Comparison of ENCODE assay signal across 11 mouse cellular contexts in genomic region chr10:4111795-4112139, GRCm38 (mm10).
DNase-seq lines count a peak whose midpoint lies in the region; ATAC-seq and TF ChIP-seq lines count a peak whose summit lies in the region.
"Had no signal": no experiment of that assay in that cellular context is flagged by ENCODE, and none has a peak within 500 bp of the region (broad histone marks: within the 10 kb centered on the region; RNA-seq: fewer than 3 reads in every experiment).

No protein-coding gene starts in this region.

- H3K27ac ChIP-seq in heart, embryonic 10.5 days: peak overlapping the region; percentile 72
- no peak overlapping the region for H3K27ac ChIP-seq in liver, embryonic 12.5 days
- H3K27ac ChIP-seq: macrophage had no signal

- H3K36me3 ChIP-seq in E14TG2a.4 (ENCODE audit: insufficient read depth, low read length): peaks cover 42% of the 10 kb centered on the region
- peaks cover 7% of the 10 kb centered on the region; the same call in 1 of the 2 replicates for H3K36me3 ChIP-seq in heart, embryonic 10.5 days
- peaks cover 74% of the 10 kb centered on the region for H3K36me3 ChIP-seq in liver, embryonic 12.5 days

- WGBS in heart, embryonic 10.5 days: 55% methylated on average over 8 of the region's 8 CpGs
- WGBS in liver, embryonic 12.5 days (ENCODE audit: insufficient replicate concordance): 58% methylated on average over 8 of the region's 8 CpGs

- no peak overlapping the region for H3K4me2 ChIP-seq in liver, embryonic 12.5 days

- peaks cover 80% of the 10 kb centered on the region for H3K4me1 ChIP-seq in E14TG2a.4 (replicated peaks; ENCODE audit: low read depth, low read length)
- H3K4me1 ChIP-seq in heart, embryonic 10.5 days: peaks cover 37% of the 10 kb centered on the region
- H3K4me1 ChIP-seq in liver, embryonic 12.5 days: peaks cover 19% of the 10 kb centered on the region

- H3K9me3 ChIP-seq in E14TG2a.4 (ENCODE audit: low read length): no peaks in the 10 kb centered on the region
- H3K9me3 ChIP-seq in heart, embryonic 10.5 days: no peaks in the 10 kb centered on the region
- no peaks in the 10 kb centered on the region for H3K9me3 ChIP-seq in liver, embryonic 12.5 days (replicated peaks)

- TF ChIP-seq CTCF in E14TG2a.4 (conservative IDR thresholded peaks at IDR 0.05; ENCODE audit: low read length): no peak

- peak overlapping the region; percentile 61 for H3K4me3 ChIP-seq in E14TG2a.4 (replicated peaks; ENCODE audit: low read length)
- H3K4me3 ChIP-seq in heart, embryonic 10.5 days: no peak overlapping the region
- H3K4me3 ChIP-seq in liver, embryonic 12.5 days: no peak overlapping the region

- 0 out of 2 replicates have a peak, but pooled peaks have one; percentile 21 for ATAC-seq in liver, embryonic 12.5 days
- no peak for ATAC-seq in megakaryocyte progenitor cell, adult 5-6 weeks (replicated peaks; ENCODE audit: poor library complexity)
- ATAC-seq: CD4-positive, CD25-positive, alpha-beta regulatory T cell, adult 4 months had no signal

- H3K9ac ChIP-seq in liver, embryonic 12.5 days: no peak overlapping the region

- DNase-seq in heart, adult 9 months (ENCODE audit: low spot score in 2 of 2): peak; percentile 28 to 60
- DNase-seq in heart, postnatal 4 days: no peak
- DNase-seq in heart, embryonic 10.5 days (ENCODE audit: low spot score): no peak
- DNase-seq in adrenal gland, postnatal 14 days: no peak
- DNase-seq in layer of hippocampus, adult 8-10 months (ENCODE audit: low spot score in 2 of 2): no peak
- DNase-seq: layer of hippocampus, postnatal 36 days had no signal

- no peaks in the 10 kb centered on the region for H3K27me3 ChIP-seq in E14TG2a.4 (ENCODE audit: insufficient read depth, low read length)
- no peaks in the 10 kb centered on the region for H3K27me3 ChIP-seq in heart, embryonic 10.5 days (ENCODE audit: insufficient read depth, poor library complexity, severe bottlenecking)
- no peaks in the 10 kb centered on the region for H3K27me3 ChIP-seq in liver, embryonic 12.5 days (replicated peaks)

Comparison
In these comparisons a context has a peak if more than half of its experiments do, and no peak if none do; other contexts are left out.
1. DNase-seq: peak in heart, adult 9 months (2 of 2); none in heart, postnatal 4 days (single experiment), heart, embryonic 10.5 days (single experiment), adrenal gland, postnatal 14 days (single experiment) and layer of hippocampus, adult 8-10 months (0 of 2).